Mouse (Mus musculus) NIH3T3 (cell line): Measurements from ENCODE around the gene Acot7.

Source experiments
- DNase-seq: peaks from one replicate; pipeline ENCODE4 v3.0.0-alpha.2; 2012; ENCODE audit warnings: low read depth

Gene Acot7

GRCm38 (mm10) chr4:152244545-152245522 is 66.9 kb downstream of the Acot7 start:
- no peak for DNase-seq

GRCm38 (mm10) chr4:152246011-152246410 is 68.1 kb downstream of the Acot7 start:
- no peak for DNase-seq

DNA sequence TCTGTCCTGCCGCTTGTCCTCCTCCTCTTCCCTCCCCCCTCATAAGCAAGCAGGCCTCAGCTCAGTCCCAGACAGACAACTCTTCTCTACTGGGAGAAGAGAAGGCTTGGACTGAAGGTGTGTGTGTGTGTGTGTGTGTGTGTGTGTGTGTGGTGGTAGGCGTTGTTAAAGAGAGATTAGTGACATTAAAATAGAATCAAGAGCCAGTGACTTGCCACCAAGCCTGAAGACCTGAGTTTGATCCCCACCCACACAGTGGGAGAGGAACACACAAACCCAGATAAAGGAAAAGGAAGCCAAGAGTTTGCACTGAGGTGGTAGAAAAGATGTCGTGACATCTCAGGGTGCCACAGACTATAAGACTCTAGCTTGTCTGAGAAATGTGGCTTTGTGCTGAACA is 69.3 kb downstream of the Acot7 start:
- DNase-seq = no peak

DNA sequence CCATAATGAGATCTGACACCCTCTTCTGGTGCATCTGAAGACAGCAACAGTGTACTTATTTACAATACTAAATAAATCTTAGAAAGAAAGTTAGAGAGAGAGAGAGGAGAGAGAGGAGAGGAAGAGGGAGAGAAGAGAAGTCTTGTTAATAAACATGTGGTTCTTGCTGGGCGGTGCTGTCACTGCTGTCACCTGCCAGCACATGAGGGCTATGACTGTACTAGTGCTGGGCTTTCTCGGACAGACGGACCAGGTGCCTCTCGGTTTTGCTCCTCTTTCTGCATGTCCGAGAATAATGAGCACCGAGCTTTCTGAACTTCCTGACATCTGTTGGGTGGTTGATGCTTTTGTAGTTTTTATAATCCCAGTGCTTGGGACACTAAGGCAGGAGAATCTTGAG is 72.7 kb downstream of the Acot7 start:
- no peak for DNase-seq

GRCm38 (mm10) chr4:152253183-152253759 is 75.3 kb downstream of the Acot7 start:
- DNase-seq = no peak

DNA sequence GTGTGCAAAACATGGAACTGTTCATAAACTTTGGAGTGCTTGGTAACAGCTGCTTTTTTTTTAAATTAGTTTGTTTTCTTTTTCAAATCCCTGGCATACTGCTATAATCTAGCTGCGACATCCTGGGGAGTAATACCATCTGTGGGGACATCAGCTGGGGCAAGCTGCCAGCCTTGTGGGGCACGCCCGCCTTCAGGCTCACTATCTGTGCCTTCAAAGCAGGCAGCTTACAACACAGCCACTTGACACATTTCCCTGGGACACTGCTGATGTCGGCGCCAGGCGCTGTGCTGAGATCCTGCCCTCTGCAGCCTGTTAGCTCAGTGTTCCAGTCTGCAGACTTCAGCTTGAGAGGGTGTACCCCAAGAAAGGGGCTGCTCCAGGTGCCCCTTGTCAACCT is 79.1 kb downstream of the Acot7 start:
- peak; percentile 76 for DNase-seq

DNA sequence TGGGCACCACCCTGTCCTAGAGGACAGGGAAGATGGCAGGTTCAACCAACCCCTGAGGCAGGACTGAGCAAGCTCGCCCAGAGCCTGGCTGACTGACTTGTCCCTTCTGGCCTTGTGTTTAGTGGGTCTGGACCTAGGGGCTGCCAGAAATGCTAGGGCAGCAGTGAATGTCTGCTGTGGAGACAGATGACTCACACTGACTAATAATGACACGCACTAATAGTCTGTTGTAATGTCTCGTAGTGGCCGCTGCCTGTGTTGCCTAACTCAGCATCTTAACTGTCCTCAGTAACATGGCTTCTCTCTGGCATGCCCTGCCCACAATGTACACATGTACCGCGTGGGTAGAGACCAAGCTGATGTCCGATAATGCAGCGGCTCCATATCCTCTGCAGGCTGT is 82.5 kb downstream of the Acot7 start:
- DNase-seq = peak; percentile 54

DNA sequence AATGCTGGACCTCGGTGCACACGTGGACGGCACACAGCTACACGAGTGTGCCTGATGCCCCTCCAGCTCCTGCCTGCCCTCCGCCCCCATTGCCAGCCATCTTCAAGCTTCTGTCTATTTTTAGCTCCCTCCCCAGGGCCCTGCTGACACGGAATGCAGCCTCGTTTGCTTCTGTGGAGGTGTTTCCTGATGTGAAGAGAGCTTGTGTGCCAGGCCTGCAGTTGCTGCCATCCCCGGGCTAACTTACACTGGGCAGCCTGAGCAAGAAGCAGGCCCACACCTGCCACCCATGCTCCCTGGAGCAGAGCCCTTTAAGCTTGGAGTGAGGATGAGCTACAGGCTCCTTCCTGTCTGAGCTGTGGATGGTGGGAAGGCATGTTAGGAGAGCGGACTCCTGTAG is 84.3 kb downstream of the Acot7 start:
- DNase-seq = no peak

DNA sequence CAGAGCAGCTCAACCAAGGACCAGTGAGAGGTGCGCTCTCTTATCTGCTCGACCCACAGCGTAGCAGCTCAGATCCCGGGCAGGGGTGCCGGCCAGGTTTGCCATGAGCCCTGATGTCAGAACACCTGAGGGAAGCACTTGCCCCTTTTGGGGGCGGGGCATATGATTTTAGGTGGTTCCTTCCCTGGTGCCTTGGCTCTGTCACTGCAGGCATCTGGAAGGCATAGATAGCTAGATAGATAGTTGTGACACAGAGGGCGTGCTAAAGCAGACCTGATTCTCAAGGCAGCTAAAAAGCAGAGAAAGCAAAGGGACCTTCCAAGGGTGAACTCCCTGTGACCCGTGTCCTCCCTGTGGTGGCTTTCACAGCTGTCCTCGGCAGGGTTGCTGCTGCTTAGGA is 85.2 kb downstream of the Acot7 start:
- DNase-seq = no peak

- peak; percentile 22 for DNase-seq
Measured at GRCm38 (mm10) chr4:152263512-152264176, 85.7 kb downstream of the Acot7 start.

- no peak for DNase-seq
Measured at GRCm38 (mm10) chr4:152264177-152264530, 86.2 kb downstream of the Acot7 start.

DNA sequence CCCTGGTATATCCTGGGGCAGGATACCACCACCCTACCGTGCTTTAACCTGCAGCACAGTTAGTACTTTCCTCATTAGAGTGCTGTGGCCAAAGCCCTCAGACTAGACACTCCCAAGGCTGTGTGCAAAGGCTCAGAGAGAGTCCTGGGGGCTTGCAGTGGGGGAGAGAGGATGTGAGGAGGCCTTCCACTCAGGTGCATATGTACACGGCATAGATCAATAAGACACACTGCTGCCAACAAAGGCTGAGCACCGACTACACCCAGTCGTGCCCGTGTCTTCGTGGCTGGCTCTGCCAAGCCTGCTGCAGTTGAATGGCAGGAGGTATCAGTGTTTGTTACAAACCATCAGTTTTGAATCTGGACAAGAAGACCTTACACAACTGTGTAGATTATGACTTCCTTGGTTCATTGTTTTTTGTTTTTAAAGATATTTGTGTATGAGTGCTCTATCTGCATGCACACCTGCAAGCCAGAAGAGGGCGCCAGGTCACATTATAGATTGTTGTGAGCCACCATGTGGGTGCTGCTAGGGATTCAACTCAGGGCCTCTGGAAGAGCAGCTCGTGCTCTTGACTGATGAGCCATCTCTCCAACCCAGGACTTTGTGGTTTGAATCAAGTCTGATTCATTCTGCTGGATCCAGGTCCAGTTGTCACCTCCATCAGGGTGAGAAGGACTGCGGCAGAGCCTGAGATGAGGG is 87.1 kb downstream of the Acot7 start:
- DNase-seq = peak; percentile 46

- no peak for DNase-seq
Measured at GRCm38 (mm10) chr4:152265791-152266190, 87.9 kb downstream of the Acot7 start.

GRCm38 (mm10) chr4:152266236-152266895 is 88.4 kb downstream of the Acot7 start:
- DNase-seq = peak; percentile 25

DNA sequence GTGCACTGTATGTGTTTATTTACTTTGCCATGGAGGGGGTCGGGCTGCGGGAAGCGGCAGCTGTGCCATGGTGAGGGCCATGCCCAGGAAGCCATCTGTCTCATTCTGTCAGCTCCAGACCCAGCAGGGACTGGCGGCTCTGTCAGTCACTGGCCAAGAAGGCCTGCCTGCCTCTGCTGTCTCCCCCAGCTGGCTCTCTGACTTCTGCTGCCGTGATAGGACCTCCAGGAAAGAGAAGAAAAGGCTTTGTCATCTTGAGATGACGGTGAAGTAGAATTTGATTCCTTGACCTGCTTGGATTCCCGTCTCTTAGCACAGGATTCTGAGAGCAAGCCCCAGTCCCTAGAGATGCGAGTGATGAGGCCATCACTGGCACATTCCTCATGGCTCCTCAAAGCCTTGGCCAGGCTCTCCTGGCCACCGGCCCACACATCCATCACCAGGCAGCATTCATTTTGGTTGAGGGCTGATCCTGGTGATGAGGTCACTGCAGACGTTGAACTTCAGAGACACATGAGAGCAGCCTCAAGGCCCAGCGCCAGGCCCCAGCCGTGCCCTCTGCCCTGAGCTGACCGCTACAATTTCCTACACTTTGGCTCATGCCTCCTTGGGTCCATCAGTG is 89.9 kb downstream of the Acot7 start:
- DNase-seq = peak; percentile 68

GRCm38 (mm10) chr4:152269967-152270366 is 92.0 kb downstream of the Acot7 start:
- no peak for DNase-seq

- DNase-seq = no peak
Measured at GRCm38 (mm10) chr4:152270599-152270998, 92.7 kb downstream of the Acot7 start.

- no peak for DNase-seq
Measured at GRCm38 (mm10) chr4:152271334-152271733, 93.4 kb downstream of the Acot7 start.

DNA sequence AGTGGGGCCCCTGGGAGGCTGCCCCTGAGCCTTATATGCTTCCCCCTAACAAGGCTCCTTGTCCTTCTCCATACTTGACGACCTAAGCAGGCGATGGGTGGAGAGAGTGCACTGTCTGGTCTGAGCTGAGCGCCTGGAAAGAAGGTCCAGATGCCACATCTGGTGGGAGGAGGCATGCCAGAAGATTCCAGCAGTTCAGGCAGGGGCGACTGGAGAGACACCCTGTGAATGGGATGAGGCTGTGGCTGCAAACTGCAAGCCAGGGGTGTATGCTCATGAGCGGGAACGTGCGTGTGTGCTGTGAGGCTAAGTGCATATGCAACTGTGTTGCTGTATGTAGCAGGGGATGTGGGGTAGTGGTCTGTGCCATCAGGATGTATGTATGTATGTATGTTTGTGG is 94.1 kb downstream of the Acot7 start:
- DNase-seq = peak; percentile 41

GRCm38 (mm10) chr4:152272449-152273049 is 94.6 kb downstream of the Acot7 start:
- DNase-seq = peak; percentile 79

- no peak for DNase-seq
Measured at GRCm38 (mm10) chr4:152273191-152273590, 95.3 kb downstream of the Acot7 start.
